ENCODE assay signal across 8 mouse cellular contexts in the genomic region with DNA sequence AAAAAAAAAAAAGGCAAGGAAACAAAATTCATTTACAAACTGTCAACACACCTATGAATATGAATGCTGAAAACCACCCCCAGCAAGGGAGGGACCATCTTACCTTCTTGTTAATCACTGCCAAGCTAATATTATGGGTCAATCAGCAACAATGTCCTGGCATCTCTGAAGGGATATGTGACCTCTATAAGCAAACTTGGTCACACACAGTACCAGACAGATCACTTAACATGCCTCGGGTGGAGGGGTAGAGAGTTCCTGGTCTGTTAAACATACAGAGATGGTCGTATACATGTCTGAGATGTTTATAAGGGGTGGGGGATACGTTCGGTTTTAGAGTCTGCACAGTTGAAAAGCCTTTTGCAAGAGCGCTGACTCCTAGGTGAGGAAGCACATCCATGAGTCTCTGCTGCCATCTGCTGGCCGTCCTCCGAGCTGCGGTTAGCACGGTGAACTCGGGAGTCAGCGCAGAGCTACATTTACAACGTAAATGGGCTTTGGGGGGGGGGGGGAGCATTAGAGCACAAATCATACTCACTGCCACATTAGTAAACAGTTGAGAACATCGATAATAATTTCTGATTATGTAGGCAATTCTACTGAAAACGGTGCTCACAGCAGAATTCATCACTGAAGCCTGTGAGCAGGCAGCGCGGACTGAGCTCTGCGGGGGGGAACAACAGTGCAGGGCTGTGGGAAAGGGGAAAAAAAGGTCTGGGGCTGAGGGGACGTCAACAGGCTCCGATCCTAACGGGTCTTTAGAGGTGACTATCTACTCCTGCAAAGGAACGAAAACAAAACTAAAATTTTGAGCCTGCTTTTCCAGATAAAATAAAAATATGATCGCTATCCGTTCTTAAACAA.
DNase-seq lines count a peak whose midpoint lies in the region; ATAC-seq lines count a peak whose summit lies in the region.

No protein-coding gene starts in this region.

- H3K27ac ChIP-seq in embryonic facial prominence, embryonic 13.5 days = no peak overlapping the region
- H3K27ac ChIP-seq in heart, embryonic 10.5 days = no peak overlapping the region
- H3K27ac ChIP-seq in kidney, embryonic 15.5 days = no peak overlapping the region
- no peak overlapping the region for H3K27ac ChIP-seq in limb, embryonic 15.5 days

- no peaks in the 10 kb centered on the region for H3K36me3 ChIP-seq in embryonic facial prominence, embryonic 13.5 days
- no peaks in the 10 kb centered on the region for H3K36me3 ChIP-seq in heart, embryonic 10.5 days
- no peaks in the 10 kb centered on the region for H3K36me3 ChIP-seq in kidney, embryonic 15.5 days
- H3K36me3 ChIP-seq in limb, embryonic 15.5 days = no peaks in the 10 kb centered on the region
- no peaks in the 10 kb centered on the region for H3K36me3 ChIP-seq in splenic B cell, adult 2 months (ENCODE audit: control insufficient read depth, insufficient read depth, low read length, poor library complexity, severe bottlenecking)

- peaks cover 4% of the 10 kb centered on the region; the same call in 1 of the 2 replicates for H3K4me1 ChIP-seq in embryonic facial prominence, embryonic 13.5 days
- no peaks in the 10 kb centered on the region for H3K4me1 ChIP-seq in heart, embryonic 10.5 days
- no peaks in the 10 kb centered on the region; the same call in 1 of the 2 replicates for H3K4me1 ChIP-seq in kidney, embryonic 15.5 days
- H3K4me1 ChIP-seq in limb, embryonic 15.5 days = peaks cover 3% of the 10 kb centered on the region; the same call in 1 of the 2 replicates

- peak; percentile 56; the same call in 1 of the 2 replicates for ATAC-seq in embryonic facial prominence, embryonic 13.5 days (ENCODE audit: insufficient number of reproducible peaks, insufficient read depth, low FRiP score, low TSS enrichment, low read depth)
- 0 out of 2 replicates have a peak, but pooled peaks have one; percentile 54 for ATAC-seq in kidney, embryonic 15.5 days (replicated peaks; ENCODE audit: low FRiP score)
- ATAC-seq in limb, embryonic 15.5 days (ENCODE audit: insufficient number of reproducible peaks, low FRiP score, low TSS enrichment, low read depth) = peak; percentile 44; the same call in 1 of the 2 replicates

- no peak overlapping the region for H3K9ac ChIP-seq in embryonic facial prominence, embryonic 13.5 days
- H3K9ac ChIP-seq in kidney, embryonic 15.5 days = no peak overlapping the region
- no peak overlapping the region for H3K9ac ChIP-seq in limb, embryonic 15.5 days

- H3K4me3 ChIP-seq in embryonic facial prominence, embryonic 13.5 days = no peak overlapping the region
- H3K4me3 ChIP-seq in heart, embryonic 10.5 days = no peak overlapping the region
- no peak overlapping the region for H3K4me3 ChIP-seq in kidney, embryonic 15.5 days (replicated peaks)
- no peak overlapping the region for H3K4me3 ChIP-seq in limb, embryonic 15.5 days

- DNase-seq in 3134 (ENCODE audit: extremely low read depth, insufficient read length, low spot score) = peak; percentile 70
- peak; percentile 88 to 91 for DNase-seq in adrenal gland, postnatal 36 days
- peak; percentile 90 for DNase-seq in heart, embryonic 10.5 days (ENCODE audit: low spot score)
- DNase-seq in naive thymus-derived CD4-positive, alpha-beta T cell, adult 2 months (ENCODE audit: low read depth) = peak; percentile 61
- DNase-seq in splenic B cell, adult 2 months (ENCODE audit: low read depth, low spot score) = peak; percentile 80

- H3K4me2 ChIP-seq in embryonic facial prominence, embryonic 13.5 days = no peak overlapping the region
- peak overlapping the region; percentile 23; the same call in 1 of the 2 replicates for H3K4me2 ChIP-seq in kidney, embryonic 15.5 days
- peak overlapping the region; percentile 29; the same call in 1 of the 2 replicates for H3K4me2 ChIP-seq in limb, embryonic 15.5 days

- H3K27me3 ChIP-seq in embryonic facial prominence, embryonic 13.5 days = no peaks in the 10 kb centered on the region
- H3K27me3 ChIP-seq in heart, embryonic 10.5 days (ENCODE audit: insufficient read depth, poor library complexity, severe bottlenecking) = no peaks in the 10 kb centered on the region
- no peaks in the 10 kb centered on the region for H3K27me3 ChIP-seq in kidney, embryonic 15.5 days
- no peaks in the 10 kb centered on the region for H3K27me3 ChIP-seq in limb, embryonic 15.5 days
- no peaks in the 10 kb centered on the region for H3K27me3 ChIP-seq in splenic B cell, adult 2 months (ENCODE audit: control insufficient read depth, insufficient read depth, low read length, poor library complexity, severe bottlenecking)

- no peaks in the 10 kb centered on the region for H3K9me3 ChIP-seq in embryonic facial prominence, embryonic 13.5 days
- no peaks in the 10 kb centered on the region for H3K9me3 ChIP-seq in heart, embryonic 10.5 days
- no peaks in the 10 kb centered on the region for H3K9me3 ChIP-seq in kidney, embryonic 15.5 days (replicated peaks)
- no peaks in the 10 kb centered on the region for H3K9me3 ChIP-seq in limb, embryonic 15.5 days

- WGBS in embryonic facial prominence, embryonic 13.5 days = 31% methylated on average over 23 of the region's 23 CpGs
- 36% methylated on average over 23 of the region's 23 CpGs for WGBS in heart, embryonic 10.5 days
- 28% methylated on average over 23 of the region's 23 CpGs for WGBS in kidney, embryonic 15.5 days
- WGBS in limb, embryonic 15.5 days = 26% methylated on average over 23 of the region's 23 CpGs
